Mouse (Mus musculus): ENCODE data around the gene Klhl33. TPM values are rescaled to one million over a fixed set of nuclear protein-coding genes. Genes with fewer than 3 reads are reported as not detected.

Gene Klhl33
- total RNA-seq, 2 experiments from 2014 or later: 0.10 to 0.25 TPM

DNA sequence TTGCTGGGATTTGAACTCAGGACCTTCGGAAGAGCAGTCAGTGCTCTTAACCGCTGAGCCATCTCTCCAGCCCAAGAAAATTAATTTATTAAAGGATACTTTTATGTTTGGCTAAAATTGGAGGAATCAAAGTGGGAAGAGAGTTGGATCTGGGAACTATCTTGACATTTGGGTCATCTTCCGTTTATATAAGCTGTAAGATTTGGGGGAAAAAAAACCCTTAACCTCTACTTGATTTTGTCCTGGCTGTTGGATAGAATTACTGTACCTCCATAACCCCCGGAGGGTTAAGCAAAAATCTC lies 7.5 kb upstream of the Klhl33 start:
- no peak for ATAC-seq (replicated peaks; ENCODE audit: poor library complexity)

- peak; percentile 98 for ATAC-seq (replicated peaks; ENCODE audit: poor library complexity)
Observed at GRCm38 (mm10) chr14:50903973-50904827, 6.9 kb upstream of the Klhl33 start.

DNA sequence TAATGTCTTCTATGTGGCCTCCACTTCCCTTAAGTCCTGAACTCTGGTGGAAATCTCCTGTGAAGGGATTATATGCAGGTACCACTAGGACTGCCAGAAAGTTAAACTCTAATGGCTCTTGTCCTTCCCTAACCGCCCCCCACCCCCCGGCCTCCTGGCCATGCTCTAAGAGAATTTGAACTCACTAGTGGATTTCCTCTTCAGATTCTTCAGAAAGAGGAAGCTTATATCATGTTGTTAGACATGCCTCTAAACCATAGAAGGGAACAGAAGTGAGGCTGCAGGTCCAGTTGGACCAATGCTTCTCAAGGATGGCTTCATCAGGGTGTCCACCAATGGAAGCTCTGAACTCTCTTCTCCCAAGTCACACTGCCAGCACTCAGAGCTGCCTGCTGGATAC lies 685 bp upstream of the Klhl33 start:
- ATAC-seq (replicated peaks; ENCODE audit: poor library complexity): peak; percentile 27

GRCm38 (mm10) chr14:50896747-50897373 lies 447 bp downstream of the Klhl33 start:
- no peak for ATAC-seq (replicated peaks; ENCODE audit: poor library complexity)

GRCm38 (mm10) chr14:50895985-50896746 lies 1.1 kb downstream of the Klhl33 start:
- ATAC-seq (replicated peaks; ENCODE audit: poor library complexity): peak; percentile 58

GRCm38 (mm10) chr14:50895407-50895806 lies 1.9 kb downstream of the Klhl33 start:
- no peak for ATAC-seq (replicated peaks; ENCODE audit: poor library complexity)

GRCm38 (mm10) chr14:50892541-50893459 lies 4.5 kb downstream of the Klhl33 start:
- ATAC-seq (replicated peaks; ENCODE audit: poor library complexity): peak; percentile 67

DNA sequence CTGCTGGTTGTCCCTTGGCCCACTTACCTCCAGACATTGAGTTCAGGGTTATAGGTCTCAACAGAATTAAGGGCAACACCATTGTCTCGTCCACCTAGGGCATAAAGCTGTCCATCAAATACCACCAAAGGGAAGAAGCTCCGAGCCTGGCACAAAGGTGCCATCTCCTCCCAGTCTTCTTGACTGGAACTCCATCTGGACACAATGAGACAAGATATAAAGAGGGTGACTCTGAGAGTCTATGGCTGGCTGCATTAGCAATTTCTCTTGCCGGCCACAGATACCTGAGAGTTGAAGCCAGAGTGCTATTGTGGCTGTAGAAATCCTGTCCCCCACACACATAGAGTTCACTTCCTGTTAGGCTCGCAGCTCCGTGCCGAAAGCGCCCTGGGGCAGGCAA lies 5.2 kb downstream of the Klhl33 start:
- peak; percentile 21; the same call in 1 of the 2 replicates for ATAC-seq (replicated peaks; ENCODE audit: poor library complexity)

DNA sequence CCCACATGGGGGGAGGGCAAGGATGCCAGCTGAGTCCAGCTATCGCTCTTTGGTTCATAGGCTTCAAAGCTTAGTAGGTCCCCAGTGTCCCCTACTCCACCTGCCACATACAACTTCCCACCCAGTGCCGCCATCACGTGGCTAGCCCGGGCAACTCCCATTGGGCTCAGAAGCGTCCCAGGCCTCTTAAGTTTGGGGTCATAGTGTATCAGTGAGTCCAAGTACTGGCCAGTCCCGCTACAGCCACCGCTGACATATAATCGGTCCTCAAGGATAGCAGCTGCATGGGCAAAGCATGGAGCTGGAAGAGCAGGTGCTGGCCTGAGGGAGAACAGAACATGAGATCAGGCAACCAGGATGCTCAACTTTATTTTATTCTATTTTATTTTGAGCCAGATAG lies 5.7 kb downstream of the Klhl33 start:
- ATAC-seq (replicated peaks; ENCODE audit: poor library complexity): no peak

GRCm38 (mm10) chr14:50876236-50876950 lies 20.9 kb downstream of the Klhl33 start:
- no peak for ATAC-seq (replicated peaks; ENCODE audit: poor library complexity)

GRCm38 (mm10) chr14:50875591-50876230 lies 21.6 kb downstream of the Klhl33 start:
- peak; percentile 52 for ATAC-seq (replicated peaks; ENCODE audit: poor library complexity)

GRCm38 (mm10) chr14:50875175-50875574 lies 22.1 kb downstream of the Klhl33 start:
- no peak for ATAC-seq (replicated peaks; ENCODE audit: poor library complexity)

- no peak for ATAC-seq (replicated peaks; ENCODE audit: poor library complexity)
Observed at GRCm38 (mm10) chr14:50871284-50871683, 26.0 kb downstream of the Klhl33 start.

DNA sequence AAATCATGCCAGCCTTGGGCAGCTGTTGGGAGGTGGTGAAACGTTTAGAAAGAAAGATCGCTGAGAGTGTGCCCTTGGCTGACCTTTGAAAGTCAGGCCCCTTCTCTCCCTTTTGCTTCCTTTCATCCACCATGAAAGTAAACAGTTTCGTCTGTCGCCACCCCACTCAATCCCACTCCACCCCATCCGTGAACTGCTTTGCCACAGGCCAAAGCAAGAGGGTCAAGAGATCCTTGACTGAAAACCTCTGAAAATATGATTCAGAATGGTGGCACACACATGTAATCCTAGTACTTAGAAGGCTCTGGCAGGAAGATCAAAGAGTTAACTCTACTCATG lies 26.5 kb downstream of the Klhl33 start:
- ATAC-seq (replicated peaks; ENCODE audit: poor library complexity): no peak; the same call in 1 of the 2 replicates

DNA sequence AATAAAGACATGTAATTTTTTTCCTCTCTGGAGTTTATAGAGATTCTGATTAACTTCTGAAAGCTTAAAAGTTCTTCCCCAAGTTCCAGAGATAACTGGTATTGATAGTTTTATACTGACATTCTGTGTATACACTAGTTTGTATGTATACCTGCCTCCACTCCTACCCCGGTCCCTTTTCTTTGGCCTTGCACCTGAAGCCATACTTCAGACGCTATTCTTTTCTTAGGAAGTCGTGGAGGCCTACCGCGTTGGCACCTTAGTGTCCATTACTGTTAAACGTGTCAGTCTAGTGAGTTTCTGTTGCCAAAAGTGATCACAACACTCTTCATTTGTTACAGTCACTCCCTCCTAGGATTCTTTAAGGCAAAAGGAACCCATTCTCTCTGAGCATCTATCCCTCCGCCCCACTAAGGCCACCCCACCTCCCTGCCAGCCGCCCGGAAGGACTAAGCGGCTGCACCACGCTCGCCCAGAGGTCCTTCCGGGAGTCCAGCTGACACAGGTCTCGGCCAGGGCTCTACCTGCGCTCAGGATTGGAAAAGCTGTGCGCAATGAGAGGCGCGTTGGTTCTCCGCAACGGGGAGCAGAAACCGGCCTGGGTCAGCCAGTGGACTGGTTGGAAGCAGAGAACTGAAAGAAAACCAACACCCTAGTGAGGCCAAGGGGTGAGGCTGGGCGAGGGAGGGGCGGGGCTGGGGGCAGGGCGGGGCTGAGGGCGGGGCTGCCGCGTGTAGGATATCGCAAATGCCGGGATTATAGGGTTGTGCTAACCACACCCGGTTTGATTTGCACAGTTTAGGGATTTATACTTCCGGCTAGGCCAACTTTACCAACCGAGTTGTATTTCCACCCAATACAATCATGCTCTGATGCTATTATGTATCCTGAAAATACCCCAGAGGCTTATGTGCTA lies 27.2 kb downstream of the Klhl33 start, which contains the start of gene Tep1:
TSS of gene Tep1 (minus strand) at position 672 of the 916 bp plus-strand sequence.
- ATAC-seq (replicated peaks; ENCODE audit: poor library complexity): peak; percentile 96

DNA sequence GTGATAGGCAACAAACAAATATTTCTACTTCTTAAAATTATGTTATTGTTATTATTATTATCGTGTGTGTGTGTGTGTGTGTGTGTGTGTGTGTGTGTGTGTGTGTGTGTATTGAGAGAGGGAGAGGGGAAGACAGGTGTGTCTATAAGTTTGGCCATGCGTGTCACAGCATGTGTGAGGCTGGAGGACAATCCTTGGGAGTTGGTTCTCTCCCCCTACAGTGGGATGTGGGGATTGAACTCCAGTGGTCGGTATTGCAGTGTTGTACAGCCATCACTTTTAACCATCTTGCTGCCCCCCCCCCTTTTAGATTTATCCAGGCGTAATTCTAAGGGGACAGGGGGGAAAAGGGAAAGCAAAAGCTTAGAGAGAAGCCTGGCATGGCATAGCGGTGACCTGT lies 28.7 kb downstream of the Klhl33 start:
- no peak for ATAC-seq (replicated peaks; ENCODE audit: poor library complexity)

DNA sequence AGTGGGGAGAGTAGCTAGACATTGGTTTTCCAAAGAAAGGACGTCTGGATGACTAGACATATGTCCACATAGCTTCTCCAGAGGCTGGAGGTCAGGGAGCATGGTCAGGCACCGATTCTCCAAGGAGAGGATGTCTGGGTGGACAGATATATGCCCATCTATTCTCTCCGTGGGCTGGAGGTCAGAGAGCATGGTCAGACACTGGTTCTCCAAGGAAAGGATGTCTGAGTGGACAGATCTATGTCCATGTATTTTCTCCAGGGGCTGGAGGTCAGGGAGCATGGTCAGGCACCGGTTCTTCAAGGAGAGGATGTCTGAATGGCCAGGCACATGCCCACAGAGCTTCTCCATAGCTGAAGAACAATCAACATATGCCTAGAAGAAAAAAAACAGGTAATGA lies 29.1 kb downstream of the Klhl33 start:
- ATAC-seq (replicated peaks; ENCODE audit: poor library complexity): no peak

DNA sequence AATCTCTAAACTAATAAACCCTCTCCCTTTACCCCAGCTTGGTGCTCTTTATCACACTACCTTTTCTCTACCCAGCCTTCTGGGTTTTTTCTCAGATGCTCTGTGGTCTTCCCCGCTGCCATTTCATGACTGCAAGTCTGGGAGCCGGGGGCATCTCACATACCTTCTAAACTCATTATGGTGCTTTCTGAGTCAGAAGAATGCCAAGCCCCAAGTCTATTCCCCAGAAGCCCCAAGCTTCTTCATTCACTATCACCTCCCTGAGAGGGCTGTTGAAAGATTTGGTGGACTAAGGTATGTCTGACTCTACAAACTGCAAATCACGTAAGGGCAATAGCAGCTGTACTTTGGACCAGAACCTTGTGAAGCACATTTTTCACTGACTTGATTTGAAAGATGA lies 30.3 kb downstream of the Klhl33 start:
- ATAC-seq (replicated peaks; ENCODE audit: poor library complexity): no peak
